Mouse (Mus musculus) ZHBTc4 (cell line): ENCODE results near the gene Cd34.

ENCODE experiments used
- DNase-seq: peaks from one replicate; pipeline ENCODE4 v3.0.0-alpha.2; 2011; ENCODE audit warnings: low read depth, low spot score

Gene Cd34

GRCm38 (mm10) chr1:194971980-194972379, 33.4 kb downstream of the Cd34 start:
- no peak for DNase-seq

- DNase-seq: peak; percentile 94
These were observed 37.5 kb downstream of the Cd34 start for GRCm38 (mm10) chr1:194976164-194976516.

- DNase-seq: no peak
These were observed 38.1 kb downstream of the Cd34 start for GRCm38 (mm10) chr1:194976517-194977370.

- no peak for DNase-seq
These were observed 38.7 kb downstream of the Cd34 start for GRCm38 (mm10) chr1:194977371-194977761.

- no peak for DNase-seq
These were observed 39.5 kb downstream of the Cd34 start for GRCm38 (mm10) chr1:194977946-194978720.

GRCm38 (mm10) chr1:194980826-194981435, 42.3 kb downstream of the Cd34 start:
- no peak for DNase-seq

GRCm38 (mm10) chr1:194982931-194983690, 44.5 kb downstream of the Cd34 start:
- no peak for DNase-seq

- DNase-seq: no peak
These were observed 46.3 kb downstream of the Cd34 start for GRCm38 (mm10) chr1:194984914-194985313.

GRCm38 (mm10) chr1:194985442-194986210, 47.0 kb downstream of the Cd34 start:
- DNase-seq: no peak

GRCm38 (mm10) chr1:194989024-194989423, 50.4 kb downstream of the Cd34 start:
- no peak for DNase-seq

- no peak for DNase-seq
These were observed 52.4 kb downstream of the Cd34 start for GRCm38 (mm10) chr1:194990976-194991375.

GRCm38 (mm10) chr1:194991654-194992053, 53.0 kb downstream of the Cd34 start:
- no peak for DNase-seq

GRCm38 (mm10) chr1:194992589-194993317, 54.1 kb downstream of the Cd34 start:
- no peak for DNase-seq

- DNase-seq: no peak
These were observed 54.9 kb downstream of the Cd34 start for GRCm38 (mm10) chr1:194993409-194993988.

- DNase-seq: no peak
These were observed 55.6 kb downstream of the Cd34 start for GRCm38 (mm10) chr1:194994262-194994661.

GRCm38 (mm10) chr1:194995196-194995595, 56.6 kb downstream of the Cd34 start:
- DNase-seq: no peak

- no peak for DNase-seq
These were observed 59.8 kb downstream of the Cd34 start for GRCm38 (mm10) chr1:194998396-194998795.

- DNase-seq: no peak
These were observed 64.7 kb downstream of the Cd34 start for GRCm38 (mm10) chr1:195003328-195003727.

- no peak for DNase-seq
These were observed 65.6 kb downstream of the Cd34 start for GRCm38 (mm10) chr1:195004194-195004593.

- no peak for DNase-seq
These were observed 67.6 kb downstream of the Cd34 start for GRCm38 (mm10) chr1:195006267-195006666.
